Mouse (Mus musculus) lung, postnatal 10 days (tissue): Measurements from ENCODE around the gene Mul1.
"Not testable (repeated sequence)": the region's sequence is repeated elsewhere in the genome, so short reads cannot be mapped to it uniquely, and the experiment has no call there.

Experiments
- DNase-seq: peaks from one replicate; pipeline ENCODE4 v3.0.0; 2021

Gene Mul1

DNA sequence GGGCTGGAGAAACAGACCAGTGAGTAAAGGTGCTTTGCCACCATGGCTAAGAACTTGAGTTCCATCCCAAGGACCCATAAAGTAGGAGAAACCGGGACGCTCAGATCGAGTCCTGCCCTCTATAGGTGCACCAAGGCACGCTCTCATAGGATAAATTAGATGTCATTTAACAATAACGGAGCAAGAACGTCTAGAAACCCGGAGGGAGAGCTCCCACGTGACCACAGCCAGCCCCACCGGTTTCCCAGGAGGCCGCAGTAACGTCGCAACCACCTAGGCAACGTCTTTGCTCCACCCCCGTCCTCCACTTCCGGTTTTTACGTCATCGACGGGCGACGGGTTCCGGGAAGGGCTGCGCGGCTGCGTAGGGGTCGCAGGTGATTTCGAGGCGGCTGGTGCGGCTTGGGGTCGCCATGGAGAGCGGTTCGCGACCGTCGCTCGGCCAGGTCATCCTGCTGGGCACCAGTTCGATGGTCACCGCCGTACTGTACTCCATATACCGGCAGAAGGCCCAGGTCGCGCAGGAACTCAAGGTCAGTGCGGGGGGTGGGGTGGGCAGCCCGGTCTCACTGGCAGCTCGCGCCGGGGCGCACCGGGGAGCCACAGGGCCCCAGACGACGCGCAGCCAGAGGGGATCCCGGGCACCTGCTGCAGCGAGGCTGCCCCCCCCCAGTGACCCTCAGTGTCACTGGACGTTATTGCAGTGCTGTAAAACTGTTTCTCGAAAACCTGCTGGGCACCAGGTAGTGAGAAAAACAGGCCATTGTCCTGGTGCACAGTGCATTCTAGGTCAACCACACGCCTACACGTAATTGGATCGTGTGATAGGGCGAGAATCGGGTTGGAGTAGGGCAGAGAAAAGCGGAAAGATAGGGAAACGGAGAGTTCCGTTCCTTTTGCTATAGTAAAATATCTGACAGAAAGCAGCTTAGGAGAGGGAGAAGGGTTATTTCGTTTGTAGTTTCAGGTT is at the start of gene Mul1:
TSS of gene Mul1 (plus strand) at position 325 of the 970 bp plus-strand sequence.
- DNase-seq: peak; percentile 99

DNA sequence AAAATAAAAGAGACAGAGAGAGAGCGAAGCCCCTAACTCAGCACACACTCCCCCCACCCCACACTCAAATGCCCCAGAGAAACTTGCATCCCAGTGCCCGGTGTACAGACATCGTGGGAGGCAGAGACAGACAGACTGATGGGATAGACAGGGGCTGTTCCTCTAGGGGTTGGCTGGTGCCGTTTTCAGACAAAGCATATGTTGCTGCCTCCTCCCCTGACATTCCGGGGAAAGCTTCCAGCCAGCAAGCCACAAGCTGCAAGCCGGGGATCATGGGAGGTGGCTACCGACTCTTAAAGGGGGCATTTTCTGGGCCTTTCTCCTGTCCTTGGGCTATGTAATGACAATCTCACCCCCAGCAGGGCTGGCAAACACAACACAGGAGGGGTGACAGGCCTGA is 40.8 kb upstream of the Mul1 start:
- DNase-seq: no peak

DNA sequence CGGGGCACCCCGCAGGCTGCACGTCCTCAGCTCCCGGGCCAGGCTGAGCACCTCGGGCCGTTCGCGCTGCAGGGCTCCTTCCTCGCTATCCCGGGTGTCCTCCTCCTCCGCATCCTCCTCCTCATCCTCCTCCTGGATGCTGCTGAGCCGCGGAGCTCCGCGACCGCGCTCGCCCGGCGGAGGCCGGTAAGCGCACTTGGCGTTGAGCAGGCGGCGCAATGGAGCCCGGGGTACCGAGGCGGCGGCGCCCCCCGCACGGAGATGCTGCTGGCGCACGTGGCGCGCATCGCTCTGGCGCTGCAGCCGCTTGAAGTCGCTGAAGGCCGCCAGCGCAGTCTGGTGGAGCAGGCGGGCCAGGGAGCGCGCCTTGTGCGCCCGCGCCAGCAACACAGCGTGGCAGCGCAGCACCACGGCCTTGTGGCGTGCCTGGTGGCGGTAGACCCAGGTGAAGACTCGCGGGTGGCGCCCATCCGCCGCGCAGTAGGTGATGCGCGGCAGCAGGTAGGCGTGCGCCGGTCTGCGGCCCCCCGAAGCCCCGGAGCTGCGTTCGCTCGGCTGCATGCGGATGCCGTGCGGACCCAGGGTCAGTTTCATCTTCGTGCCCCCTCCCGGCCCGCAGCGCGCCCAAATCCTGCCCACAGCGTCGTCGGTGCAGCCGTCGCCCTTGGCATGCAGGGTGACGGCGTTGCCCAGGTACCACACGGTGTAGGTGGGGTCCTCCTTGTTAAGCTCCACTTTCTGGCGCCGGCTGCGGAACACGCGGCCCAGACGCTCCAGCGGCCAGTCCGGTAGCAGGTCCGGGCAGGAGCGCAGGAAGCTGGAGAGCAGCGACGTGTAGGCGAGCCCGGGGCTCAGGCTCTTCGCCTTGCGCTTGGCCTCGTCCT is 39.1 kb upstream of the Mul1 start:
- DNase-seq: no peak

DNA sequence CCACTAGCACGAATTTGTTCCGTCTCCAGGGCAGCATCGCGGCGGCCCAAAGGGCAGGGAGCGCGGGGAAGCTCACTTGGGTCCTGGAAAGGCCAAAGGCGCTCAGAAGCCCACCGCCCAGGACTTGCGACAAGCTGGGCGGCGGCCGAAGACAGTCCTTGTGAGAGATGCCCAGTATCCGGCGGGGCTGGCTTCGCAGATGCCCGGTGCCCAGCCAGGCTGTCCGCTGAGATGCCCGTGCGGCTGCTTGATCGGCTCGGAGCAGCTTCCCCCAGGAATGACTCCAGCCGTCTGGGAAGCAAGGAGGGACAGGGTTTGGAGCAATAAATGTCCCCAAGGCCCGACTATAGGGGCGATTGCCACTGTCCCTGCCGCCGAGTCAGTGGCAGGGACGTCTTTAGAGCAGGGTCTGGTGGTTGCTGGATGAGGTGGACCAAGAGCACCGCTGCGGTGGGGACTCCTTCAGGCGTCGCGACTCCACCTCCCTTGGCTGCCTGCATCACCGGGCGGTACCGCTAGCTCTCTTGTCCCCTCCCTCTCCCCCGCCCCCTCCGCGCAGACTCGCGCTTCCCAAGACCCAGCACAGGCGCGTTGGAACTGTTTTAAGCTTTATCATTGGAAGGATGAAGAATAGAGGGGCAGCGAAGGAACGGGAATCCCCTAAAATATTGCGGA is 38.4 kb upstream of the Mul1 start, which contains the start of gene Fam43b:
TSS of gene Fam43b (minus strand) at position 558 of the 675 bp plus-strand sequence.
- DNase-seq: peak; percentile 43

- DNase-seq: no peak
Measured at GRCm38 (mm10) chr4:138396711-138397110, 37.8 kb upstream of the Mul1 start.

DNA sequence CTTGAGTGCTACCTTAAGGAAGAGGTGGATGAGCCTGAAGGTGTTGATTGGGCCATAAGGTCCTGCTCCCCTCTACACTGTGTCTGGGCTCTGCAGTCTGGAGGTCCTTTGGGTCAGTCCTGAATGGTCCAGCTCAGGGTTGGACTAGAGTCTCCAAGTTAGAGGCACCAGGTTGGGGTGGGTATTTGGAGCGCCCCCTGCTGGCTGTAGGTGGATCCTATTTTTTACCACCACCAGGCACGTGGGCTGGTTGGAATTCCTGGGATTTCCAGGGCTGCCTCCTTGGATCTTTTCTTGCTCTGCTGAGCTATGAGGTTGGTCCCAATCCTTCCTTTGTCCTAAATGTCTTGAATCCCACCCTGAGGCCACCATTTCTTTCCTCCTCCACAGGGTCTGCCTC is 29.7 kb upstream of the Mul1 start:
- peak; percentile 50 for DNase-seq

DNA sequence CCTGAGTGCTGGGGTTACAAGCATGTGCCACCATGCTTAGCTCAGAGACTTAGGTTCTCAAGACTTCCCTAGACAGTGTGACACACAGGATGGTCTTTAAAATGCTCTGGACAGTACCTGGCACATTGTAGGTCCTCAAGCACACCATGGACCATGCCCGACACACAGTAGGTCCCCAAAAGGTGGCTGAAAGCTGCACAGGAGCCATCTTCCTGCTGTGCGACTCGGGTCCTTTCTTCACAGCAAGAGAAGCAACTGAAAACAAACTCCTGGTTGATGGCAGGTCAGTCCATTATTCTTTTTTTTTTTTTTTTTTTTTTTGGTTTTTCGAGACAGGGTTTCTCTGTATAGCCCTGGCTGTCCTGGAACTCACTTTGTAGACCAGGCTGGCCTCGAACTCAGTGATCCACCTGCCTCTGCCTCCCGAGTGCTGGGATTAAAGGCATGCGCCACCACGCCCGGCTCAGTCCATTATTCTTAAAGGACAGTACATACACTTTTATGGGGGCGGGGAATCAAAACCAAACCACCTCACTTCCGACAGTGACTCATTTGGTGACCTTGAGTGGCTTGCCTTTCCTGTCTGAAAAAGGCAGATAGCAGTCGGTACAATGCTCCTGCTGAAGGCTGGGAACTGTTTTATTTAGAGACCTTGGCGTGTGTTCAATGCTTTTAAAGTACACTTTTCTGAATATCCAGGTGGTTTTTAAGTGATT is 26.8 kb upstream of the Mul1 start:
- DNase-seq: no peak

DNA sequence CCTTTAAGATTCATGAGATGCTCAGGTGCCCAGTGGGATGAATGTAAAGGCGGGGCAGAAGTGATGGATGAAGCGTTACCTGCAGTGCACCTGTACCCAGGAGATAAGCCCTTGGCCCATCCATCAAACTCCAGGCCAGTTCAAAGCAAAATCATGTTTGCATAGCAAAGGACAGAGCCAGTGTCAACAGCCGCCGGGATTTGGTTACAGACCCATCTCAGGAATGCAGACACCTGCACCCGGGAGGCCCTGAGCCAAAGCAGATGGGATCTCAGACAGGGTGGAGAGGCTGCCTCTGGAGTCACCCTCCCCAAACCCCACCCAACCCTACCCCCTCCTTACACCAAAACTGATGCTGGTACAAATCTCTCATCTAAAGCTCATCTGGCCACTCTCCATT is 23.5 kb upstream of the Mul1 start:
- DNase-seq: no peak

DNA sequence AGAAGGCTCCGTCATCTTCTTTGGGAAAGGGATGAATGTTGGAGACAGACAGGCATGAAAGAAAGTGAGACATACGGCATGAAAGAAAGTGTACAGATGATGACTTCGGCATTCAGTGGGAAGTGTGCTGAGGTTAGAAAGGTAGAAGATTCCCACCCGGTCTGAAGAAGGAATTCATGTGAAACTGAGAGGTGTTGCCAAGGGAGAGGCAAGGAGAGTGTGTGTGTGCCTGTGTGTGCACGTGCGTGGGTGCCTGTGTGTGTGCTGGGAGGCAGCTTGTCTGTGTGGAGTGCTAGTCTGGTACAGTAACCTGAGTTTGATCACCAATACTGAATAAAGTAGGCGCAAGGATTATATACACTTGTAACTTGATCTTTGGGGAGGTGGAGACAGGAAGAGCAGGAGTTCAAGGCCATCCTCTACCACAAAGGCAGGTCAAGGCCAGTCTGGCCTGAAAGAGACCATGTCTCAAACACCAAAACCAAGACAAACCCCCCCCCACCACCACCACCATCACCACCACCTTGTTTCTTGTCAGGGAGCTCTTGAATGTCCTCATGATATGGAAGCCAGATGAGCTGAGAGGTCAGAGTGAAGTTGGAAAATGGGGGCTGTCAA is 22.9 kb upstream of the Mul1 start:
- DNase-seq: no peak

DNA sequence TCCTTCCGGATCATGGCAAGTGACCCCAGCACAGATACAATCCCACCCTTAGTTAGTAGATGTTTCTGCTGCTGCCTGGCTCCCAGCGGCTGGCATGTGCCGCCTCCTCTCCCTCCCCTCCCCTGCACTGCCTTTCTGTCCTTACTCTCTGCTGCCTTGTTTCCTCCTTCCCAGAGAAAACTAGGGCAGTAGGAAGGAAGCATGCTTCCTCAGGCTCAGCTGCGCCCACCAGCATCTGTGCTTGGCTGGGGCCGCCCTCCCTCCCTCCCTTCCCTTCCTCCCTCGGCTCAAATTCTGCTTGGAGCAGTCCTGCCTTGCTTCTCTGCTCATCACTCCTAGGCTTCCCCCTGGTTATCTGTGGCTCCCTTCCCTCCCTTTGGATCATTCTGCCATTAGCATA is 19.7 kb upstream of the Mul1 start:
- DNase-seq: peak; percentile 50

GRCm38 (mm10) chr4:138415991-138416390 is 18.5 kb upstream of the Mul1 start:
- peak; percentile 36 for DNase-seq

GRCm38 (mm10) chr4:138416414-138416813 is 18.1 kb upstream of the Mul1 start:
- no peak for DNase-seq

- no peak for DNase-seq
Measured at GRCm38 (mm10) chr4:138417882-138418281, 16.6 kb upstream of the Mul1 start.

GRCm38 (mm10) chr4:138418340-138418957 is 16.0 kb upstream of the Mul1 start:
- DNase-seq: no peak

- DNase-seq: no peak
Measured at GRCm38 (mm10) chr4:138425028-138425427, 9.4 kb upstream of the Mul1 start.

DNA sequence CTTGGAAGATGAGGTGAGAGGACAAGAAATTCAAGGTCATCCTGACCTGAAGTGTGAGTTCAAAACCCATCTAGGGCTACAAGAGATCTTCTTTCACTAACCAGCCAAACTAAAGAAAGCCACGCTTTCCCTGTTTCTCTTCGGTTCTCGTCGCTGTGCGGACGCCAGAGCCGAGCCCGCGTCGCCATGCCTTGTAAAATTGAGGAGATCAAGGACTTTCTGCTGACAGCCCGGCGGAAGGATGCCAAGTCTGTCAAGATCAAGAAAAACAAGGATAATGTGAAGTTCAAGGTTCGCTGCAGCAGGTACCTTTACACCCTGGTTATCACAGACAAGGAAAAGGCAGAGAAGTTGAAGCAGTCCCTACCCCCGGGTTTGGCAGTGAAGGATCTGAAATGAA is 8.9 kb upstream of the Mul1 start:
- DNase-seq: not testable (repeated sequence)

GRCm38 (mm10) chr4:138426778-138427705 is 7.4 kb upstream of the Mul1 start:
- peak; percentile 93 for DNase-seq

DNA sequence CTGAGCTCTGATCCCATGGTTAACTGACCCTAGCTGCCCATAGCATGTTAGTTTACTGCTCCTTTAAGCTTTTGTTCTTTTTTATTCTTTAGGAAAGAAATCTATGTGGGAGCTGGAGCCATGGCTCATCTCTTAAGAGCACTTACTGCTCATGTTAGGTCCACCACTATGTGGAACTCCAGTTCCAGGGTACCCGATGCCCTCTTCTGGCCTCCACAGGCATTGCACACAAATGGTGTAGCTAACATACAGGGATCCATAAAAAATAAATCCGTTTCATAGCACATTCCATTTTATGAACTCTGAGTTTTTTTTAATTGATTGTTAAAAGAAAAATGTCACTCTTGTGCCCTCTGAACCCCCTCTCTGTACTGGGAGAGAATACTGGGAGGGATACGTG is 4.7 kb upstream of the Mul1 start:
- DNase-seq: peak; percentile 71

DNA sequence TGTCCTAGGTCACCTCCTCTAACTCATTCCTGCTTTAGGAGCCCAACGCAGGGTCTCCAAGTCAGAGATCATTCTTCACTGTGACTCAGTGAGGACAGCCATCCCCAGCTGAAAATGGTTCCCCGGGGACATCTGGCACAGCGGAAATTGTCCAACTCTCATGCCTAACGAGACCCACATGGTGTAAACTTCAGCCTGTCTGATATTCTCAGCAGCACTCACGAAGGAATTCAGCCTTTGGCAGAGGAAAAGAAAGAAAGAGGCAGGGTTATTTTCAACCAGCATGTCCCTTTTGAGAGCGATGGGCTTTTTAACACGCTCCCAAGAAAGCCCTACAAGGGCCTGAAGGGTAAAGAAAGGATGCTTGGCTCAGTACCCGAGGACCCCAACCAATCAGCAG is 3.1 kb upstream of the Mul1 start:
- peak; percentile 77 for DNase-seq

GRCm38 (mm10) chr4:138440062-138440461 is 5.6 kb downstream of the Mul1 start:
- no peak for DNase-seq
